ENCODE assay signal across 8 mouse cellular contexts in the genomic region with DNA sequence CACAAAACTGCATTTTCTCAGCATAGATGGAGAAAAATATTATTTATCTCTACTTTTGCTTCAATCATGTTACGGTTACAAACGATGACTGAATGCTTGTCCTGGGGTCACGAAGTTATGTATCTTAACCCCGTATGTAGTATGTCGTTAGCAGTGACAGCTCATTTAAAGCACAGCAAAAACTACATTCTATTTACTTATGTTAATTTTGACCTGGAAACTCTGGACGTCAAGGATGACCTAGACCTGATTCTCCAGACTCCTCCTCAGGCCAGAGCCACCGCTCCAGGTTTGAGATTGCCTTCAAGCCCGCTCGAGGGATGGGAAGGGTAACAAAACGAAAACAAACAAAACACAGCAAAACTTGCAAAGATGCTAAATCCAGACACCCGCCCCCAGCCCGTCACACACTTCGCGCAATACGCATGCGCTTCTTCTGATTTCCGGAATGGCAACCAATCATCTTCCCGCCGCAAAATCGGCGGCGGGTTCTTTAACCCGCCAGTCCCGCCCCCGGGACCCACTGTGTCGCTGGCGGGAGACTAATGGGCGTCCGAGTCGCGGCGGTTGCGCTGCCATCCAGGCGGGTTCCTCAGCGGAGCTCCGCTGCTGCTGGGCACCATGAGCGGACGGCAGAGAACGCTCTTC. TPM values are rescaled to one million over a fixed set of nuclear protein-coding genes. Genes with fewer than 3 reads are reported as not detected.
A peak's percentile ranks its signal among the peaks of the same experiment; 100 is the strongest.
DNase-seq lines count a peak whose midpoint lies in the region; ATAC-seq lines count a peak whose summit lies in the region.

TSS of gene Fancm (plus strand) at position 519 of the 648 bp plus-strand sequence.

- peaks cover 14% of the 10 kb centered on the region for H3K36me3 ChIP-seq in heart, embryonic 13.5 days
- H3K36me3 ChIP-seq in liver, embryonic 12.5 days, result peaks cover 18% of the 10 kb centered on the region
- 0 out of 2 replicates have a peak, but pooled peaks cover 2% of the 10 kb centered on the region for H3K36me3 ChIP-seq in stomach, embryonic 15.5 days

- peak; percentile 95 for DNase-seq in CD4-positive, CD25-positive, alpha-beta regulatory T cell, adult 2 months (ENCODE audit: low read depth, low spot score)
- DNase-seq in fat pad, adult 2 months (ENCODE audit: extremely low read depth, low read depth, low spot score), result peak; percentile 16
- peak; percentile 94 for DNase-seq in kidney, postnatal 10 days
- DNase-seq in natural killer cell, adult 2 months (ENCODE audit: low spot score in 2 of 2), result peak; percentile 90 to 91

- peak within 1 kb of the TSS; percentile 96 for H3K4me3 ChIP-seq in brown adipose tissue, adult 24 weeks (ENCODE audit: insufficient read depth, low read depth, low read length)
- peak within 1 kb of the TSS; percentile 93 for H3K4me3 ChIP-seq in heart, embryonic 13.5 days
- H3K4me3 ChIP-seq in liver, embryonic 12.5 days, result peak within 1 kb of the TSS; percentile 94
- H3K4me3 ChIP-seq in stomach, embryonic 15.5 days (replicated peaks), result peak within 1 kb of the TSS; percentile 88

- whole genome bisulfite sequencing in heart, embryonic 13.5 days, result 2% methylated on average over 39 of the region's 39 CpGs
- 2% methylated on average over 39 of the region's 39 CpGs for WGBS in liver, embryonic 12.5 days (ENCODE audit: insufficient replicate concordance)
- WGBS in stomach, embryonic 15.5 days, result 2% methylated on average over 39 of the region's 39 CpGs

- peak within 1 kb of the TSS; percentile 95 for H3K4me2 ChIP-seq in heart, embryonic 13.5 days
- H3K4me2 ChIP-seq in liver, embryonic 12.5 days, result peak within 1 kb of the TSS; percentile 86
- peak within 1 kb of the TSS; percentile 76 for H3K4me2 ChIP-seq in stomach, embryonic 15.5 days

- peaks cover 2% of the 10 kb centered on the region; the same call in 1 of the 2 replicates for H3K4me1 ChIP-seq in brown adipose tissue, adult 24 weeks (ENCODE audit: control insufficient read depth, insufficient read depth, insufficient read length, low read length)
- peaks cover 40% of the 10 kb centered on the region for H3K4me1 ChIP-seq in heart, embryonic 13.5 days
- peaks cover 48% of the 10 kb centered on the region for H3K4me1 ChIP-seq in liver, embryonic 12.5 days
- peaks cover 12% of the 10 kb centered on the region; the same call in 1 of the 2 replicates for H3K4me1 ChIP-seq in stomach, embryonic 15.5 days

- ATAC-seq in heart, embryonic 13.5 days (ENCODE audit: extremely low read depth, insufficient number of reproducible peaks, low FRiP score, low TSS enrichment), result 0 out of 2 replicates have a peak, but pooled peaks have one; percentile 11
- peak; percentile 57 for ATAC-seq in liver, embryonic 12.5 days
- peak; percentile 32; the same call in 1 of the 2 replicates for ATAC-seq in stomach, embryonic 15.5 days (ENCODE audit: insufficient read depth, low FRiP score, low read depth)

- peak within 1 kb of the TSS; percentile 93 for H3K9ac ChIP-seq in heart, embryonic 13.5 days
- peak within 1 kb of the TSS; percentile 91 for H3K9ac ChIP-seq in liver, embryonic 12.5 days
- H3K9ac ChIP-seq in stomach, embryonic 15.5 days, result peak within 1 kb of the TSS; percentile 73

- peak within 1 kb of the TSS; percentile 74 for H3K27ac ChIP-seq in brown adipose tissue, adult 24 weeks (replicated peaks; ENCODE audit: low read depth, low read length)
- H3K27ac ChIP-seq in heart, embryonic 13.5 days (replicated peaks), result peak within 1 kb of the TSS; percentile 93
- H3K27ac ChIP-seq in liver, embryonic 12.5 days, result peak within 1 kb of the TSS; percentile 86
- H3K27ac ChIP-seq in stomach, embryonic 15.5 days, result peak within 1 kb of the TSS; percentile 77

- H3K27me3 ChIP-seq in heart, embryonic 13.5 days (replicated peaks), result no peaks in the 10 kb centered on the region
- no peaks in the 10 kb centered on the region for H3K27me3 ChIP-seq in liver, embryonic 12.5 days (replicated peaks)
- H3K27me3 ChIP-seq in stomach, embryonic 15.5 days (replicated peaks), result no peaks in the 10 kb centered on the region

- H3K9me3 ChIP-seq in heart, embryonic 13.5 days, result no peaks in the 10 kb centered on the region
- no peaks in the 10 kb centered on the region for H3K9me3 ChIP-seq in liver, embryonic 12.5 days (replicated peaks)
- no peaks in the 10 kb centered on the region for H3K9me3 ChIP-seq in stomach, embryonic 15.5 days

RNA-seq across cellular contexts. Expression of gene Fancm, which starts in this region (rescaled TPM):
- polyA plus RNA-seq in brown adipose tissue, adult 24 weeks (2012; ENCODE audit: insufficient read depth, insufficient read length, missing spikeins), result 7.4 and 8.1 TPM in 2 replicates
- 5.9 and 6.1 TPM in 2 replicates for polyA plus RNA-seq in heart, embryonic 13.5 days (2015; fragmentation: Nextera tagmentation; extraction: Ambion mirVana)
- polyA plus RNA-seq in liver, embryonic 12.5 days (2016; fragmentation: Nextera tagmentation; extraction: Ambion mirVana), result 10.5 TPM in 2 replicates
- 8.0 TPM in 2 replicates for polyA plus RNA-seq in stomach, embryonic 15.5 days (2015; fragmentation: Nextera tagmentation; extraction: Ambion mirVana)

Comparison
In these comparisons a context has a peak if more than half of its experiments do, and no peak if none do; other contexts are left out.
1. Peak in every context shown above with its lines: DNase-seq, ATAC-seq, H3K4me3 ChIP-seq and H3K27ac ChIP-seq.
2. DNase-seq: peak in every context shown above with its lines; median percentile 95 in CD4-positive, CD25-positive, alpha-beta regulatory T cell, adult 2 months; 94 in kidney, postnatal 10 days; 90 in natural killer cell, adult 2 months; 16 in fat pad, adult 2 months.